Mouse (Mus musculus) bone marrow, adult 2 months (tissue): ENCODE measurements around the gene AI837181. TPM values are rescaled to one million over a fixed set of nuclear protein-coding genes. Genes with fewer than 3 reads are reported as not detected.
A peak's percentile ranks its signal among the peaks of the same experiment; 100 is the strongest.

Source experiments
- H3K27ac ChIP-seq: fragments of 200-500 bp; 2 replicates; pipeline ENCODE4 v1.5.1; 2012; ENCODE audit warnings: low read depth, mild to moderate bottlenecking, control low read depth, inconsistent platforms, low read length; ENCODE audit not compliant: control insufficient read depth, poor library complexity, insufficient read depth
- H3K4me1 ChIP-seq: fragments of 200-500 bp; 2 replicates; pipeline ENCODE4 v1.6.1; 2011; ENCODE audit warnings: low read length; ENCODE audit not compliant: control insufficient read depth, insufficient read depth
- H3K4me3 ChIP-seq: fragments of 200-500 bp; replicated peaks from 2 replicates; pipeline ENCODE3; 2011; ENCODE audit warnings: mild to moderate bottlenecking, low read depth, low read length, control low read depth; ENCODE audit not compliant: control insufficient read depth
- CTCF ChIP-seq: fragments of 200-500 bp; IDR thresholded peaks from 2 replicates; pipeline ENCODE4 v1.5.1; 2011; ENCODE audit warnings: low read length, control low read depth; ENCODE audit not compliant: control insufficient read depth, insufficient read depth
- POLR2A ChIP-seq: fragments of 200-500 bp; IDR thresholded peaks from 2 replicates; pipeline ENCODE4 v1.6.1; 2011; ENCODE audit warnings: low read depth, mild to moderate bottlenecking, control low read depth, low read length, borderline replicate concordance; ENCODE audit not compliant: control insufficient read depth
- WGBS: fragments of 180-500 bp; shearing (Covaris S2); methylation state at CpG from one replicate; pipeline ENCODE4 v1.1.7; 2018; 5-methylcytosine and 5-hydroxymethylcytosine counted together
- polyA plus RNA-seq: library from polyadenylated mRNA; stranded (reverse); fragments of >200 nt; gene quantifications from 2 replicates; pipeline ENCODE4 v1.2.4, GENCODE M21; 2011; ENCODE audit warnings: low replicate concordance; ENCODE audit not compliant: missing spikeins, insufficient read depth, insufficient read length

The AI837181 gene
- polyA plus RNA-seq, 1 experiment: 21.5 TPM

DNA sequence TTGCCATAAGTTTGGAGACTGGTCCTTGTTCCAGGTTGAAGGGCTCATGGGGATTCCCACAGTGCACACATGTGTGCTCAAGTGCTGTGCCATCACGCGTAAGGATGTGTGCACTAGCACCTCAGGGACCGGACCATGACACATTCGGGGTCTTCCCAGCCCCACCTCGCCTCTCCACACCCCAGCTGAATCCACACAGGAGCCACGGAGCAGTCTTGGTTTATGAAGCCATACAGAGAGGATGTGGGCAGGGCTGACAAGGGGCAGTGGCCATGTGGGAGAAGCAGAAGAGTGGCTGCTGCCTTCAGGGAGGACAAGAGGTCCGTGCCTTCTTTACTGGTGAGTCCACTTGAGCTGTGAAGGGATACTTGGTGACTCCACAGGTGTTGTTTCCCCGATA, 40.1 kb downstream of the AI837181 start:
- 89% methylated on average over 8 of the region's 8 CpGs for WGBS
- TF ChIP-seq CTCF: no peak
- TF ChIP-seq POLR2A: no peak
- H3K4me1 ChIP-seq: no peaks in the 10 kb centered on the region
- no peak overlapping the region for H3K4me3 ChIP-seq
- no peak overlapping the region for H3K27ac ChIP-seq

DNA sequence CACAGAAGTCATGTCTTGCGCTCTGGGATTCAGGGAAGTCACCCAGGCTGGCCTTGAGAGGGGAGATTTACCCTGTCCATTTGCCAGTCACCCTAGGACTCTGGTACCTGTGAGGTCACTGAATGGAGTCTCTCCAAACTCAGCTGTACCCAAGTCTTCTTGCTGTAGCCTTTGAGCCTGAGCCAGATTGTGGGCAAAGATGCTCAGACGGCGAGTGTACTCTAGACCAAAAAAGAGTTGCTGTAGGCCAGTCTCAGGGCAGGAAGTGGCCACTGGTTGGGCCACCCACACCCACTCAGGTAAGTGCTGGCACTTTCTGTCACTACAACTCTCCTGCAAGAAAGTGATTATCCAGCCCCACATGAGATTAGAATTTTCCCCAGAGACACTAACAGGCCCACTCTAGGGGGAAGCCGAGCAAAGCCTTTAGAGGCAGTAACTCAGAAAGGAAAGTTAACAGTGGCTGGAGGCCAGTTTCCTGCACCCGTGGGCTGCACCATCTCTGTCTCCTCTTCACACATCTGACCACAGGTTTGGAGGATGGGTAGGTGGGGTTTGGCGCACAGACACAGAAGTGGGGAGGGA, 42.1 kb downstream of the AI837181 start:
- Histone ChIP-seq H3K27ac (no peak overlapping the region), H3K4me3 (no peak overlapping the region), H3K4me1 (no peaks in the 10 kb centered on the region)
- WGBS: 57% methylated on average over 6 of the region's 6 CpGs
- TF ChIP-seq POLR2A: no peak
- TF ChIP-seq CTCF: no peak

DNA sequence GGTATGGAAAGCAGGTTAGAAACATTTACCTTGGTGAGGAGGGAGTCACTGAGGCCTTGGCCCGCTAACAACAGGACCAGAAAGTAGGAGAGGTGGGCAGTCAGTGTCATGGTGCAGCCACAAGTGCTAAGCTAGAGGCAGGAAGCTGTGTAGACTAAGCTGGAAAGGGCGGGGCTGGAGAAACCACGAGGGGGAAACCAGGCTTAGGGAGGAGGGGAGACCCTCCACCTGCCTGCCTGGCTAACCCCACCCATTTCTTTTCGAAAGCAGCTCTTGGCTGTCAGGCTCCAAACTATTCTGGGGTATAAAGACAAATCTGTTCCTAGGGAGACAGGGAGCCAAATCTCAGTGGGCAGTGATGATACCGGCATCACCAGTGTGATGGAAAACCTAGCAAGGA, 43.4 kb downstream of the AI837181 start, which contains the start of gene Ctsw:
TSS of gene Ctsw (minus strand) at position 134 of the 400 bp plus-strand sequence.
- no peaks in the 10 kb centered on the region for H3K4me1 ChIP-seq
- no peak within 1 kb of the TSS for H3K27ac ChIP-seq
- no peak within 1 kb of the TSS for H3K4me3 ChIP-seq
- TF ChIP-seq POLR2A (no peak), CTCF (no peak)
- 13% methylated on average over 5 of the region's 5 CpGs for WGBS

DNA sequence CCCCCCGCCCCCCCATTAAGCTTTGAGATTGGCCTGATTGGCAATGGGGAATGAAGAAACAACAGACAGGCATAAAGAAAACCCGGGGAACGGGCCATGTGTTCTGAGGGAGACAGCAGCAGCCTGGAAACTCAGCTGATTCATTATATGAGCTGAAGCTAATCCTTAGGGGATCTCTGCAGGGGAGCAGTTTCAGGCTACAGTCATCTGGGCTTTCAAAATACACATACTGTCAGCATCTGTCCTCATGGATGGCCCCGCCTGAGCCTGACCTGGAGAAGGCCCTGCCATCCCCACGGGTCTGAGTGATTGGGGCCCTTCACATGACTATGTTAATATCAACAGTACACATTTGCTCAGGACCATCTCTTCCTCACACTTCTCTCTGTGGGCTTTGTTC, 46.9 kb downstream of the AI837181 start:
- H3K4me3 ChIP-seq: no peak overlapping the region
- WGBS: 66% methylated on average over 5 of the region's 5 CpGs
- TF ChIP-seq POLR2A (no peak), CTCF (no peak)
- H3K4me1 ChIP-seq: no peaks in the 10 kb centered on the region
- H3K27ac ChIP-seq: no peak overlapping the region

DNA sequence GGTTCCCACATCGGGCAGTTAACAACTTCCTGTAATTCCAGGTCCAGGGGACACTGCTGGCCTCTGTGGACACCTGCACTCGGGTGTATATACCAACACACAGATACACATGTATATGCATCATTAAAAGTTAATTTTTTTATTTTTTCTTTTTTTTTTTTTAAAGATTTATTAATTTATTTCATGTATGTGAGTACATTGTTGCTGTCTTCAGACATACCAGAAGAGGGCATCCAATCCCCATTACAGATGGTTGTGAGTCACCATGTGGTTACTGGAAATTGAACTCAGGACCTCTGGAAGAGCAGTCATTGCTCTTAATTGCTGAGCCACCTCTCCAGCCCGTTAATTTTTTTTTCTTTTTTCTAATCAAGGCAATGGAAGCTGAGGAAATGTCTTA, 47.9 kb downstream of the AI837181 start:
- no peak overlapping the region for H3K27ac ChIP-seq
- TF ChIP-seq POLR2A: no peak
- TF ChIP-seq CTCF: no peak
- no peak overlapping the region for H3K4me3 ChIP-seq
- no peaks in the 10 kb centered on the region for H3K4me1 ChIP-seq
- 64% methylated on average over 3 of the region's 3 CpGs for WGBS

DNA sequence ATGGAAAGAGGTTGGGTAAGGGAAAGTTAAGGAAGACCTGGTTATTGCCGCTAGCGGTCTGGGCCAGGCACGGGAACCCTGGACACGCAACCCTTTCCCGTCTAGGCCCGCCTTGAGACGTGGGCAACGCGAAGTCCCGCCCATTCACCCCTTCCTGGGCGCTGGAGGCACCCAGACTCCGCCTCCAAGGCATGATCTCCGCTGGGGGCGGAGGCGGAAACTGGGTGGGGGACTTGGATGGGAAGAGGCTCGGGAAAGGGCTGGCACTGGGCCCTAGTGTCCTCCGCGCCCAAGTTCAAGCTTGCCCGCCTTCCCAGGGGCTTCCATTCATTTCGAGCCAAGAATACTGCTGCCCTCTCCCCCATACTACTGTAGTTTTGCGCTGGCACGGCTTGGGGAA, 48.8 kb downstream of the AI837181 start, which contains the start of gene Efemp2:
TSS of gene Efemp2 (plus strand) at position 235 of the 400 bp plus-strand sequence.
- 18% methylated on average over 22 of the region's 22 CpGs for WGBS
- Histone ChIP-seq H3K4me1 (no peaks in the 10 kb centered on the region), H3K4me3 (no peak within 1 kb of the TSS), H3K27ac (no peak within 1 kb of the TSS)
- TF ChIP-seq CTCF: no peak
- peak; percentile 33; the same call in 1 of the 2 replicates for TF ChIP-seq POLR2A

DNA sequence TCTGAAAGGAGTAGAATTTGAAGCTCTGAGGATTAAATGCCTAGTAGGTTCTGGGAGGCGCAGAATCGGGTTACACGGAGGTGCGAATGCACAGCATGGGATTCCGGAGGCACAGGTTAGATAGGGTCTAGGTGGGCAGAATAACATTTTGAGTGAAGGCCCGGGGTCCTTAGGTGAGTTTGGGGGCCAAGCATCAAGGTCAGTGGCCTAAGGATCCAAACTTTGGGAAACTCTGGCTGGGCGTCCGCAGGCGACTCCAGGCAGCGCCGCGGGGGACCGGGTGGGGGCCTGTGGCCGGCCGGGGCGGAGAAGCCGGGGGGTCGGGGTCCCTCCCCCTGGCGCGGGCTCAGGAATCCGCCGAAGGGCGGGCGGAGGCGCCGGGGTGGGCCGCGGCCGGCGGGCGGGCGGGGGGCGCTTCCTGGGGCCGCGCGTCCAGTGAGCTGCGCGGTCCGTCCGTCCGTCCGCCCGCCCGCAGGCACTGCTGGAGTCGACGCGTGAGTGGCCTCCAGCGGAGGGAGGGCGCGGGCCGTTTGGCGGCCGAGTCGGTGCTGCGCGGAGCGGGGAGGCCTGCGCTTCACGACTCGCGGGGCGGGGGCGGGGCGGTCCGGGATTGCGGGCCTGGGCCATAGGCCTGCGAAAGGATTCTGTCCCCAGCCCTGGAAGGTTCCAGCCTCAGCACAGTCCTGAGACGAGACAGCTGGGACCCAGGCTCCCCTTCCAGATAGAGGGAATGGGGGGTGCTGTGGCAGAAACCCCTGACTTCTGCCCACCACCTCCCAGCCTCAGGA, 49.5 kb downstream of the AI837181 start:
- TF ChIP-seq POLR2A: no peak
- no peak for TF ChIP-seq CTCF
- 3% methylated on average over 68 of the region's 68 CpGs for WGBS
- Histone ChIP-seq H3K27ac (no peak overlapping the region), H3K4me1 (no peaks in the 10 kb centered on the region), H3K4me3 (no peak overlapping the region)

DNA sequence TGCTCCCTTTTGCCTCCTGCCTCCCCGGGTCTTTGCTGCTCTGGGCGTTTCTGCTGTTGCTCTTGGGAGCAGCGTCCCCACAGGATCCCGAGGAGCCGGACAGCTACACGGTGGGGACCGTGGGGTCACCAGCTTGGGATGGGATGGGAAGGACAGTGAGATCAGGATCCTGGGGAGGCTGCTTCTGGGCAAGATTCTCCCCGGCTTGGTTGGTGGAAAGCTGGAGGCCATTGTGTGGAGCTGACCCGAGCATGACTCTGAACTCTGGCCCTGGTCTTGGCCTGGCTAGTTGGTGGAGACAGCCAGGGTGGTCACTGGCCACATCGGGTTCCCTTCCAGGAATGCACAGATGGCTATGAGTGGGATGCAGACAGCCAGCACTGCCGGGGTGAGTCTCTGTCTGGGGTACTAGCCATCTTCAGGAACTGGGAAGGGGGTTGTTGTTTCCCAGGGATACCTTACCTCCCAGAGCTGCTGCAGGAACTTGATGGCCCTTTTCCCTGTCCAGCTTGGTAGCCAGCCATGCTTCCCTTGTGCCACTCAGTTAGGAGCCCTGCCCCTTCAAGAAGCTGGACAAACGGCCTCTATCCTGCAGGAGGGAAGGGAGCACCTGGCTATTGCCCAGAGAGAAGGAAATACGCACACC, 50.2 kb downstream of the AI837181 start:
- no peaks in the 10 kb centered on the region for H3K4me1 ChIP-seq
- no peak overlapping the region for H3K4me3 ChIP-seq
- no peak overlapping the region for H3K27ac ChIP-seq
- TF ChIP-seq CTCF: no peak
- no peak for TF ChIP-seq POLR2A
- WGBS: 68% methylated on average over 13 of the region's 13 CpGs

Other genes starting within 250 kb of the AI837181 start
- gene Pacs1, start 152.0 kb upstream of the AI837181 start, polyA plus RNA-seq: 12.0 and 16.5 TPM in 2 replicates
- gene Sf3b2, start 129.7 kb upstream of the AI837181 start, polyA plus RNA-seq: 83.5 and 101 TPM in 2 replicates
- 0.82 TPM in 1 of 2 replicates, not detected in the other for gene Gal3st3, start 126.8 kb upstream of the AI837181 start, polyA plus RNA-seq
- gene Catsper1, start 89.4 kb upstream of the AI837181 start, polyA plus RNA-seq: not detected in 2 replicates
- gene Cst6, start 75.6 kb upstream of the AI837181 start, polyA plus RNA-seq: not detected in 2 replicates
- gene Eif1ad, start 58.4 kb upstream of the AI837181 start, polyA plus RNA-seq: 26.5 and 37.8 TPM in 2 replicates
- 117 and 121 TPM in 2 replicates for gene Banf1, start 58.0 kb upstream of the AI837181 start, polyA plus RNA-seq
- gene Sart1, start 36.4 kb upstream of the AI837181 start, polyA plus RNA-seq: 161 and 213 TPM in 2 replicates
- gene Tsga10ip, start 22.6 kb upstream of the AI837181 start, polyA plus RNA-seq: not detected in 2 replicates
- 169 and 195 TPM in 2 replicates for gene Drap1, start 165 bp upstream of the AI837181 start, polyA plus RNA-seq
- not detected in 2 replicates for gene Fosl1, start 22.4 kb downstream of the AI837181 start, polyA plus RNA-seq
- gene Ccdc85b, start 32.8 kb downstream of the AI837181 start, polyA plus RNA-seq: 4.3 and 8.0 TPM in 2 replicates
- gene Fibp, start 35.5 kb downstream of the AI837181 start, polyA plus RNA-seq: 76.0 and 88.6 TPM in 2 replicates
- gene Ctsw, start 43.4 kb downstream of the AI837181 start, polyA plus RNA-seq: 9.5 and 20.6 TPM in 2 replicates
- gene Efemp2, start 48.8 kb downstream of the AI837181 start, polyA plus RNA-seq: 229 and 236 TPM in 2 replicates
- 43.1 and 55.9 TPM in 2 replicates for gene Mus81, start 63.3 kb downstream of the AI837181 start, polyA plus RNA-seq
- 441 and 478 TPM in 2 replicates for gene Cfl1, start 65.3 kb downstream of the AI837181 start, polyA plus RNA-seq
- gene 1700020D05Rik, start 78.6 kb downstream of the AI837181 start, polyA plus RNA-seq: 4.0 and 4.8 TPM in 2 replicates
- 15.6 and 32.5 TPM in 2 replicates for gene Snx32, start 85.4 kb downstream of the AI837181 start, polyA plus RNA-seq
- not detected in 2 replicates for gene Ovol1, start 135.5 kb downstream of the AI837181 start, polyA plus RNA-seq
- gene Ap5b1, start 142.9 kb downstream of the AI837181 start, polyA plus RNA-seq: 7.4 and 12.4 TPM in 2 replicates
- gene Rnaseh2c, start 176.7 kb downstream of the AI837181 start, polyA plus RNA-seq: 68.6 and 132 TPM in 2 replicates
- gene Kat5, start 185.1 kb downstream of the AI837181 start, polyA plus RNA-seq: 41.5 and 87.3 TPM in 2 replicates
- 17.3 and 36.3 TPM in 2 replicates for gene Rela, start 212.3 kb downstream of the AI837181 start, polyA plus RNA-seq
- 72.2 and 101 TPM in 2 replicates for gene Sipa1, start 238.6 kb downstream of the AI837181 start, polyA plus RNA-seq